Mouse (Mus musculus) hindbrain, embryonic 16.5 days (tissue): ENCODE measurements at regions not wholly inside any gene's neighbourhood (a gene's known extent, or its start where the extent isn't known, plus 50 kb on each side); places are given as distances from the start of the nearest gene placed in this dataset.

ENCODE experiments used
- ATAC-seq: fragments of 200-750 bp; cut with Nextera tagmentation; 2 replicates; pipeline ENCODE4 v1.8.0; 2017; ENCODE audit warnings: moderate TSS enrichment, moderate library complexity
- H3K27ac ChIP-seq: fragments of 300-500 bp; sonication (generic); 2 replicates; pipeline ENCODE4 v1.5.1; 2014; ENCODE audit warnings: low read depth, mild to moderate bottlenecking, control low read depth, low read length, moderate library complexity
- H3K27me3 ChIP-seq: fragments of 300-500 bp; sonication (generic); replicated peaks from 2 replicates; pipeline ENCODE4 v1.6.1; 2014; ENCODE audit warnings: low read length; ENCODE audit not compliant: control insufficient read depth, insufficient read depth
- H3K36me3 ChIP-seq: fragments of 300-500 bp; sonication (generic); 2 replicates; pipeline ENCODE4 v1.6.1; 2014; ENCODE audit warnings: mild to moderate bottlenecking, low read length, moderate library complexity, mixed read lengths; ENCODE audit not compliant: control insufficient read depth, insufficient read depth
- H3K4me1 ChIP-seq: fragments of 300-500 bp; sonication (generic); 2 replicates; pipeline ENCODE4 v1.6.1; 2014; ENCODE audit warnings: low read depth, low read length; ENCODE audit not compliant: control insufficient read depth, insufficient read depth
- H3K4me2 ChIP-seq: fragments of 300-500 bp; sonication (generic); 2 replicates; pipeline ENCODE4 v1.6.1; 2014; ENCODE audit warnings: mild to moderate bottlenecking, low read length, control low read depth, moderate library complexity
- H3K4me3 ChIP-seq: fragments of 300-500 bp; sonication (generic); 2 replicates; pipeline ENCODE4 v1.5.1; 2014; ENCODE audit warnings: mild to moderate bottlenecking, low read length, control low read depth, moderate library complexity
- H3K9ac ChIP-seq: fragments of 300-500 bp; sonication (generic); 2 replicates; pipeline ENCODE4 v1.6.1; 2014; ENCODE audit warnings: low read depth, mild to moderate bottlenecking, control low read depth, low read length, moderate library complexity
- H3K9me3 ChIP-seq: fragments of 300-500 bp; sonication (generic); 2 replicates; pipeline ENCODE4 v1.6.1; 2014; ENCODE audit warnings: mild to moderate bottlenecking, low read length, moderate library complexity; ENCODE audit not compliant: control insufficient read depth
- WGBS: fragments of 180-500 bp; shearing (Covaris S2); extraction: QIAGEN DNeasy Blood & Tissue Kit; methylation state at CpG from one replicate; pipeline ENCODE4 v1.1.7; 2014; 5-methylcytosine and 5-hydroxymethylcytosine counted together

- Histone ChIP-seq H3K27ac (peak overlapping the region; percentile 70), H3K27me3 (no peaks in the 10 kb centered on the region), H3K4me1 (0 out of 2 replicates have a peak, but pooled peaks cover 2% of the 10 kb centered on the region), H3K9ac (no peak overlapping the region), H3K36me3 (no peaks in the 10 kb centered on the region), H3K9me3 (no peaks in the 10 kb centered on the region), H3K4me2 (no peak overlapping the region), H3K4me3 (no peak overlapping the region)
- ATAC-seq, result peak; percentile 90
- WGBS, result 18% methylated on average over 9 of the region's 9 CpGs
These were observed 106.2 kb upstream of the Pabpc6 start for GRCm38 (mm10) chr17:9775668-9776151.

GRCm38 (mm10) chr17:9774740-9775629 lies 105.5 kb upstream of the Pabpc6 start:
- Histone ChIP-seq H3K27ac (peak overlapping the region; percentile 70), H3K27me3 (no peaks in the 10 kb centered on the region), H3K4me1 (0 out of 2 replicates have a peak, but pooled peaks cover 2% of the 10 kb centered on the region), H3K9me3 (no peaks in the 10 kb centered on the region), H3K4me3 (no peak overlapping the region), H3K9ac (no peak overlapping the region), H3K4me2 (no peak overlapping the region), H3K36me3 (no peaks in the 10 kb centered on the region)
- WGBS, result 51% methylated on average over 11 of the region's 11 CpGs
- ATAC-seq, result peak; percentile 15

- 86% methylated on average over 2 of the region's 2 CpGs for WGBS
- Histone ChIP-seq H3K27ac (no peak overlapping the region; the same call in 1 of the 2 replicates), H3K4me2 (no peak overlapping the region), H3K4me1 (0 out of 2 replicates have a peak, but pooled peaks cover 2% of the 10 kb centered on the region), H3K9ac (no peak overlapping the region), H3K4me3 (no peak overlapping the region), H3K27me3 (no peaks in the 10 kb centered on the region), H3K36me3 (no peaks in the 10 kb centered on the region), H3K9me3 (no peaks in the 10 kb centered on the region)
- no peak for ATAC-seq
These were observed 104.2 kb upstream of the Pabpc6 start for GRCm38 (mm10) chr17:9773744-9774143.

- Histone ChIP-seq H3K4me2 (no peak overlapping the region), H3K27ac (no peak overlapping the region; the same call in 1 of the 2 replicates), H3K4me3 (no peak overlapping the region), H3K9ac (no peak overlapping the region), H3K27me3 (no peaks in the 10 kb centered on the region), H3K36me3 (no peaks in the 10 kb centered on the region), H3K4me1 (peaks cover 9% of the 10 kb centered on the region; the same call in 1 of the 2 replicates), H3K9me3 (no peaks in the 10 kb centered on the region)
- no peak for ATAC-seq
These were observed 98.8 kb upstream of the Pabpc6 start for GRCm38 (mm10) chr17:9768275-9768674.

- ATAC-seq, result no peak
- Histone ChIP-seq H3K27ac (peak overlapping the region; percentile 71), H3K4me3 (no peak overlapping the region), H3K4me1 (peaks cover 12% of the 10 kb centered on the region; the same call in 1 of the 2 replicates), H3K4me2 (no peak overlapping the region), H3K27me3 (no peaks in the 10 kb centered on the region), H3K36me3 (no peaks in the 10 kb centered on the region), H3K9ac (no peak overlapping the region), H3K9me3 (no peaks in the 10 kb centered on the region)
- 40% methylated on average over 5 of the region's 5 CpGs for WGBS
These were observed 96.2 kb upstream of the Pabpc6 start for GRCm38 (mm10) chr17:9765680-9766250.

GRCm38 (mm10) chr17:9764701-9765359 lies 95.3 kb upstream of the Pabpc6 start:
- H3K4me1 ChIP-seq, result peaks cover 12% of the 10 kb centered on the region
- no peaks in the 10 kb centered on the region for H3K36me3 ChIP-seq
- peak overlapping the region; percentile 76 for H3K4me2 ChIP-seq
- no peaks in the 10 kb centered on the region for H3K27me3 ChIP-seq
- ATAC-seq, result peak; percentile 90
- H3K9me3 ChIP-seq, result no peaks in the 10 kb centered on the region
- H3K9ac ChIP-seq, result peak overlapping the region; percentile 19
- peak overlapping the region; percentile 40 for H3K4me3 ChIP-seq
- WGBS, result under 1% methylated on average over 22 of the region's 22 CpGs
- peak overlapping the region; percentile 78 for H3K27ac ChIP-seq

- 6% methylated on average over 9 of the region's 9 CpGs for WGBS
- H3K4me1 ChIP-seq, result peaks cover 17% of the 10 kb centered on the region
- H3K36me3 ChIP-seq, result no peaks in the 10 kb centered on the region
- H3K9me3 ChIP-seq, result no peaks in the 10 kb centered on the region
- ATAC-seq, result no peak
- peak overlapping the region; percentile 33; the same call in 1 of the 2 replicates for H3K9ac ChIP-seq
- H3K4me2 ChIP-seq, result peak overlapping the region; percentile 76
- H3K27ac ChIP-seq, result peak overlapping the region; percentile 82
- no peaks in the 10 kb centered on the region for H3K27me3 ChIP-seq
- H3K4me3 ChIP-seq, result peak overlapping the region; percentile 19; the same call in 1 of the 2 replicates
These were observed 94.6 kb upstream of the Pabpc6 start for GRCm38 (mm10) chr17:9764041-9764606.

GRCm38 (mm10) chr17:9763110-9763509 lies 93.6 kb upstream of the Pabpc6 start:
- Histone ChIP-seq H3K9me3 (no peaks in the 10 kb centered on the region), H3K4me1 (peaks cover 17% of the 10 kb centered on the region), H3K36me3 (no peaks in the 10 kb centered on the region), H3K27me3 (no peaks in the 10 kb centered on the region), H3K9ac (no peak overlapping the region; the same call in 1 of the 2 replicates), H3K27ac (peak overlapping the region; percentile 82), H3K4me3 (no peak overlapping the region), H3K4me2 (peak overlapping the region; percentile 76)
- WGBS, result 12% methylated on average over 9 of the region's 9 CpGs
- no peak for ATAC-seq
